Mouse (Mus musculus) forebrain, postnatal 0 days (tissue): ENCODE measurements around the gene Vil1. TPM values are rescaled to one million over a fixed set of nuclear protein-coding genes. Genes with fewer than 3 reads are reported as not detected.

Source experiments
- ATAC-seq: fragments of 200-750 bp; cut with Nextera tagmentation; 2 replicates; pipeline ENCODE4 v1.8.0; 2017; ENCODE audit warnings: mild to moderate bottlenecking, moderate library complexity
- DNase-seq: peaks from one replicate; pipeline ENCODE4 v3.0.0-alpha.2; 2015
- H3K27ac ChIP-seq: fragments of 300-500 bp; sonication (generic); 2 replicates; pipeline ENCODE4 v1.5.1; 2014; ENCODE audit warnings: low read depth, mild to moderate bottlenecking, antibody characterized with exemption, low read length, moderate library complexity, mixed read lengths
- H3K27me3 ChIP-seq: fragments of 300-500 bp; sonication (generic); 2 replicates; pipeline ENCODE4 v1.6.1; 2014; ENCODE audit warnings: mild to moderate bottlenecking, low read length, mixed read lengths; ENCODE audit not compliant: insufficient read depth
- H3K36me3 ChIP-seq: fragments of 300-500 bp; sonication (generic); 2 replicates; pipeline ENCODE4 v1.6.1; 2014; ENCODE audit warnings: mild to moderate bottlenecking, moderate library complexity; ENCODE audit not compliant: insufficient read depth
- H3K4me1 ChIP-seq: fragments of 300-500 bp; sonication (generic); 2 replicates; pipeline ENCODE4 v1.6.1; 2014; ENCODE audit warnings: antibody characterized with exemption; ENCODE audit not compliant: insufficient read depth
- H3K4me2 ChIP-seq: fragments of 300-500 bp; sonication (generic); 2 replicates; pipeline ENCODE4 v1.6.1; 2014; ENCODE audit warnings: low read depth, mild to moderate bottlenecking, moderate library complexity
- H3K4me3 ChIP-seq: fragments of 300-500 bp; sonication (generic); 2 replicates; pipeline ENCODE4 v1.5.1; 2014; ENCODE audit warnings: low read depth, low read length, mixed read lengths
- H3K9ac ChIP-seq: fragments of 300-500 bp; sonication (generic); 2 replicates; pipeline ENCODE4 v1.6.1; 2014; ENCODE audit warnings: mild to moderate bottlenecking
- H3K9me3 ChIP-seq: fragments of 300-500 bp; sonication (generic); 2 replicates; pipeline ENCODE4 v1.6.1; 2016; ENCODE audit warnings: low read length
- CTCF ChIP-seq: sonication (generic); IDR thresholded peaks from 2 replicates; pipeline ENCODE4 v1.5.1; 2016; ENCODE audit warnings: antibody characterized with exemption, control low read depth, low read depth
- WGBS: fragments of 180-500 bp; shearing (Covaris S2); extraction: QIAGEN DNeasy Blood & Tissue Kit; methylation state at CpG from one replicate; pipeline ENCODE4 v1.1.7; 2014; 5-methylcytosine and 5-hydroxymethylcytosine counted together
- polyA plus RNA-seq: library from polyadenylated mRNA; unstranded; fragments of >200 nt; fragmentation: Nextera tagmentation; extraction: Ambion mirVana; gene quantifications from 2 replicates; pipeline ENCODE4 v1.2.1, GENCODE M21; 2015
- total RNA-seq: library from RNA; depleted of rRNA; stranded (reverse); fragments of >200 nt; gene quantifications from 2 replicates; pipeline ENCODE4 v1.2.3, GENCODE M21; 2014

Vil1 gene
- total and polyA plus RNA-seq, 2 experiments from 2014 or later, result 0.27 to 0.71 TPM

GRCm38 (mm10) chr1:74380484-74380883 is 28.7 kb upstream of the Vil1 start:
- Histone ChIP-seq H3K27me3 (no peaks in the 10 kb centered on the region), H3K4me2 (no peak overlapping the region), H3K9ac (no peak overlapping the region), H3K27ac (no peak overlapping the region), H3K4me3 (no peak overlapping the region), H3K36me3 (no peaks in the 10 kb centered on the region), H3K4me1 (no peaks in the 10 kb centered on the region), H3K9me3 (no peaks in the 10 kb centered on the region)
- ATAC-seq, result no peak
- no peak for TF ChIP-seq CTCF
- no peak for DNase-seq
- 85% methylated on average over 5 of the region's 5 CpGs for WGBS

- no peaks in the 10 kb centered on the region for H3K36me3 ChIP-seq
- no peak overlapping the region for H3K27ac ChIP-seq
- no peak overlapping the region for H3K9ac ChIP-seq
- 91% methylated on average over 10 of the region's 10 CpGs for WGBS
- no peak overlapping the region for H3K4me2 ChIP-seq
- TF ChIP-seq CTCF, result no peak
- ATAC-seq (no peak), DNase-seq (no peak)
- no peak overlapping the region for H3K4me3 ChIP-seq
- no peaks in the 10 kb centered on the region for H3K4me1 ChIP-seq
- H3K27me3 ChIP-seq, result no peaks in the 10 kb centered on the region
- H3K9me3 ChIP-seq, result no peaks in the 10 kb centered on the region
These were observed 27.6 kb upstream of the Vil1 start for GRCm38 (mm10) chr1:74381588-74382021.

GRCm38 (mm10) chr1:74383385-74383784 is 25.8 kb upstream of the Vil1 start:
- 92% methylated on average over 13 of the region's 13 CpGs for WGBS
- TF ChIP-seq CTCF, result no peak
- Histone ChIP-seq H3K9me3 (no peaks in the 10 kb centered on the region), H3K4me3 (no peak overlapping the region), H3K4me1 (no peaks in the 10 kb centered on the region), H3K27me3 (no peaks in the 10 kb centered on the region), H3K9ac (no peak overlapping the region), H3K4me2 (no peak overlapping the region), H3K27ac (no peak overlapping the region), H3K36me3 (no peaks in the 10 kb centered on the region)
- DNase-seq (no peak), ATAC-seq (no peak)

GRCm38 (mm10) chr1:74384525-74384924 is 24.7 kb upstream of the Vil1 start:
- no peak overlapping the region for H3K4me3 ChIP-seq
- no peaks in the 10 kb centered on the region for H3K36me3 ChIP-seq
- ATAC-seq (no peak), DNase-seq (no peak)
- no peak overlapping the region for H3K9ac ChIP-seq
- no peaks in the 10 kb centered on the region for H3K4me1 ChIP-seq
- H3K9me3 ChIP-seq, result no peaks in the 10 kb centered on the region
- TF ChIP-seq CTCF, result no peak
- no peak overlapping the region for H3K4me2 ChIP-seq
- 85% methylated on average over 8 of the region's 8 CpGs for WGBS
- H3K27ac ChIP-seq, result no peak overlapping the region
- no peaks in the 10 kb centered on the region for H3K27me3 ChIP-seq

GRCm38 (mm10) chr1:74385064-74385463 is 24.1 kb upstream of the Vil1 start:
- Histone ChIP-seq H3K27ac (no peak overlapping the region), H3K9me3 (no peaks in the 10 kb centered on the region), H3K27me3 (no peaks in the 10 kb centered on the region), H3K4me3 (no peak overlapping the region), H3K4me2 (no peak overlapping the region), H3K36me3 (no peaks in the 10 kb centered on the region), H3K4me1 (no peaks in the 10 kb centered on the region), H3K9ac (no peak overlapping the region)
- WGBS, result 95% methylated on average over 10 of the region's 10 CpGs
- TF ChIP-seq CTCF, result no peak
- ATAC-seq (no peak), DNase-seq (no peak)

- no peaks in the 10 kb centered on the region for H3K4me1 ChIP-seq
These were observed 23.6 kb upstream of the Vil1 start for GRCm38 (mm10) chr1:74385531-74385930.

GRCm38 (mm10) chr1:74386363-74386713 is 22.8 kb upstream of the Vil1 start:
- DNase-seq, result no peak
- TF ChIP-seq CTCF, result no peak
- peak overlapping the region; percentile 74 for H3K4me3 ChIP-seq

More at GRCm38 (mm10) chr1:74385531-74385930, 23.6 kb upstream of the Vil1 start:
- DNase-seq, result no peak
- H3K27ac ChIP-seq, result no peak overlapping the region
- H3K9me3 ChIP-seq, result no peaks in the 10 kb centered on the region
- no peaks in the 10 kb centered on the region for H3K36me3 ChIP-seq
- 0 out of 2 replicates have a peak, but pooled peaks cover 3% of the 10 kb centered on the region for H3K27me3 ChIP-seq
- 85% methylated on average over 8 of the region's 8 CpGs for WGBS
- no peak for TF ChIP-seq CTCF
- ATAC-seq, result no peak
- H3K4me2 ChIP-seq, result no peak overlapping the region
- H3K4me3 ChIP-seq, result no peak overlapping the region
- no peak overlapping the region for H3K9ac ChIP-seq

More at GRCm38 (mm10) chr1:74386363-74386713, 22.8 kb upstream of the Vil1 start:
- no peak for ATAC-seq
- Histone ChIP-seq H3K9ac (peak overlapping the region; percentile 69), H3K9me3 (no peaks in the 10 kb centered on the region), H3K4me2 (peak overlapping the region; percentile 74), H3K36me3 (no peaks in the 10 kb centered on the region), H3K27me3 (0 out of 2 replicates have a peak, but pooled peaks cover 6% of the 10 kb centered on the region), H3K4me1 (no peaks in the 10 kb centered on the region), H3K27ac (peak overlapping the region; percentile 91)
- WGBS, result 59% methylated on average over 7 of the region's 10 CpGs
